Mouse (Mus musculus): ENCODE data around the gene Map2k2. TPM values are rescaled to one million over a fixed set of nuclear protein-coding genes. Genes with fewer than 3 reads are reported as not detected.
A peak's percentile ranks its signal among the peaks of the same experiment; 100 is the strongest.

Map2k2 gene
- total and polyA plus RNA-seq, 3 experiments = 67.2 to 127 (median 120) TPM

DNA sequence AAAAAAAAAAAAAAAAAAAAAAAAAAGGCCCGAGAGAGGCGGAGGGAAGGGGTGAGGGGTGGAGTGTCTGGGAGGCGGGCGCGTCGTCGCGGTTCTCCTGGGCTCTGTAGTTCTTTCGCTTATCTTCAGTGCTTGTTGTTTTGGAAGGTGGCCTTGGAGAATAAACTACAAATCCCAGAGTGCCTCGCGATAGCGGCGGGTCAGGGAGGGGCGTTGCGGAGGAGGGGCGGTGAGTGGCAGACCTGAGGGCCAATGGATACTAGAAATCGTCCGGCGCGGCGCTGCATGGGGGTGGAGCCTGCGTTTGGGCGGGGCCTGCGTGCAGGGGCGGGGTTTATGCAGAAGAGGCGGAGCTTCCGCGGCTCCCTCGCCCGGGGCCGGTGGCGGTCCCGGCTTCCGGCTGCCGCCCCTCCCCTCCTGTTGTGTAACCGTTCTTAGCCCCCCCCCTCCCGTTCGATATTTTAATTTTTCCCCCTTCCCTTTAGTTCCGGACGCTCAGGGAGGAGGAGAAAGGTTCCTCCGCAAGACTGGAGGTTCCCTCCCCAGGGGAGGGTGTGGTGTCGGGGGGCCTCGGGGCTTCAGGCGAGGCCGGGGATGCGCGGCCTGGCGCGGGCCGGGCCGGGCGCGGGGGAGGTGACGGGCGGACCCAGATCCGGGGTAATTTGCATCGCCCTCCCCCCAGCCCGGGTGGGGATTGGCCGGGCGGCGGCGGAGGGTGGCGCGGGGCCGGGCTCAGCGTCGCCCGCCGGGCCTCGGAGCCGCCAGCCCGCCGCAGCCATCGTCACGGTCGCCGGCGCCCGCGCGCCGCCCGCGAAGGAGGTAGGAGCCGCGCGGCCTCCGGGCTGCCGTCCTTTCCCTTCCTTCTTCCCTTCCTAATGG lies 31.8 kb downstream of the Map2k2 start (continued):
- TF ChIP-seq KAT2A (IDR thresholded peaks at IDR 0.05; ENCODE audit: insufficient replicate concordance, low read length) (peak; percentile 87; the same call in 1 of the 2 replicates), POLR2A (IDR thresholded peaks at IDR 0.05; ENCODE audit: low read depth, low read length) (peak; percentile 83), USF2 (conservative IDR thresholded peaks at IDR 0.05; ENCODE audit: low read depth, low read length) (no peak), RCOR1 (conservative IDR thresholded peaks at IDR 0.05; ENCODE audit: low read depth, low read length) (0 out of 2 replicates have a peak, but pooled peaks have one; percentile 23), SIN3A (IDR thresholded peaks at IDR 0.05; ENCODE audit: low read length) (peak; percentile 42; the same call in 1 of the 2 replicates)

DNA sequence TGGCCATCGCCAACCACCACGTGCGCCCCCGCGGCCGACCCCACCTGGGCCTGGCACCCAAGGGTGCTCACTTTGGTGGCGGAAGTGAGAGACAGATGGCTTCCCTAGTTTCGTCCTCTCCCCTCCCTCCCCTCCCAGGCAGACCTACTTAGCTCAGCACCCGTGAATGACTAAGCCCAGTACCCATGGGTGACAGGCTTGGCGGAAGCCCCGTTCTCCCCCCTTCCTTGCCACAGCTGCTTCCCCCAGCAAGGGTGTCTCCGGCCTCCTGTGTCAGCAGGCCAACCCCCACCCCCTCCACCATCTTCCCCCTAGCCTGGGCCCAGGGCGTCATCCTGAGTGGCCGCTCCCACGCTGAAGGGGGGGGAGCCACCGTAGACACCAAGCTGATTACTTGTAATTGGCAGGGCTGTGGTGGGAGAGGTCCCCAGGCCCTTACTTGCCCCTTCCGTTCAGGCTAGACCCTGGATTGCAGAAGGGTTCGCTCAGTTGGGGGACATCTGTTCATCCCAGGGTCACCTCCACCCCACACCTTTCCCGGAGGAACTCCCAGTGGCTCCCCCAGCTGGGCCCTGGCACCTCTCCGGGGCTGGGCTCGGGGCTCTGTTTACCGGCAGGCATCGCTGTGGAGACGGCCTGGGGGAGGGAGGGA lies 32.5 kb downstream of the Map2k2 start:
- H3K79me2 ChIP-seq (replicated peaks; ENCODE audit: control insufficient read depth, extremely low read depth, insufficient read depth, poor library complexity, severe bottlenecking) = peaks cover 54% of the 10 kb centered on the region
- peak overlapping the region; percentile 96 for H3K9ac ChIP-seq (ENCODE audit: insufficient read depth, low read depth)
- in situ Hi-C loops (cut with MboI; ENCODE audit: low pct_ligation_motif_present, low pct_unique_long_range_greater_than_20kb, low sequenced_read_pairs) (no loop called here), dilution Hi-C loops (cut with MboI; ENCODE audit: extremely low pct_ligation_motif_present, extremely low pct_unique_long_range_greater_than_20kb, low sequenced_read_pairs) (no loop called here)
- peak overlapping the region; percentile 77 for H3K4me2 ChIP-seq (ENCODE audit: insufficient read depth, low read depth, poor library complexity, severe bottlenecking)
- TF ChIP-seq USF2 (conservative IDR thresholded peaks at IDR 0.05; ENCODE audit: low read depth, low read length) (no peak), HCFC1 (IDR thresholded peaks at IDR 0.05; ENCODE audit: low read depth, low read length) (no peak), MAZ (IDR thresholded peaks at IDR 0.05; ENCODE audit: low read depth, low read length) (peak; percentile 81), TCF12 (IDR thresholded peaks at IDR 0.05; ENCODE audit: low read depth, low read length) (peak; percentile 39; the same call in 1 of the 2 replicates), ELF1 (IDR thresholded peaks at IDR 0.05; ENCODE audit: low read depth, low read length) (peak; percentile 63; the same call in 1 of the 2 replicates), E2F4 (IDR thresholded peaks at IDR 0.05; ENCODE audit: insufficient replicate concordance, low read depth, low read length) (no peak), JUND (conservative IDR thresholded peaks at IDR 0.05; ENCODE audit: low read depth, low read length) (no peak), CHD2 (IDR thresholded peaks at IDR 0.05; ENCODE audit: low read length) (peak; percentile 63; the same call in 1 of the 2 replicates), ZKSCAN1 (IDR thresholded peaks at IDR 0.05; ENCODE audit: borderline replicate concordance, low read depth, low read length) (no peak), UBTF (IDR thresholded peaks at IDR 0.05; ENCODE audit: low read depth, low read length) (no peak), MXI1 (IDR thresholded peaks at IDR 0.05; ENCODE audit: low read depth, low read length) (peak; percentile 67), BHLHE40 (IDR thresholded peaks at IDR 0.05; ENCODE audit: low read depth, low read length) (peak; percentile 30; the same call in 1 of the 2 replicates), MAX (IDR thresholded peaks at IDR 0.05; ENCODE audit: low read length) (peak; percentile 73; the same call in 1 of the 2 replicates), JUN (IDR thresholded peaks at IDR 0.05; ENCODE audit: insufficient read depth, low read depth, low read length) (no peak), NRF1 (IDR thresholded peaks at IDR 0.05; ENCODE audit: low read depth, low read length) (0 out of 2 replicates have a peak, but pooled peaks have one; percentile 21), RAD21 (IDR thresholded peaks at IDR 0.05; ENCODE audit: low read depth, low read length) (no peak), ZNF384 (IDR thresholded peaks at IDR 0.05; ENCODE audit: low read depth, low read length) (no peak), CHD1 (IDR thresholded peaks at IDR 0.05; ENCODE audit: low read depth, low read length) (no peak), IRF4 (IDR thresholded peaks at IDR 0.05; ENCODE audit: low read depth, low read length) (0 out of 2 replicates have a peak, but pooled peaks have one; percentile 35), ETS1 (conservative IDR thresholded peaks at IDR 0.05; ENCODE audit: low read depth, low read length) (peak; percentile 37; the same call in 1 of the 2 replicates), SMC3 (IDR thresholded peaks at IDR 0.05; ENCODE audit: low read depth, low read length) (no peak), POLR2AphosphoS2 (IDR thresholded peaks at IDR 0.05; ENCODE audit: low read depth, low read length) (no peak), MYC (IDR thresholded peaks at IDR 0.05; ENCODE audit: low read depth, low read length) (0 out of 2 replicates have a peak, but pooled peaks have one; percentile 8), KAT2A (IDR thresholded peaks at IDR 0.05; ENCODE audit: insufficient replicate concordance, low read length) (no peak), SIN3A (IDR thresholded peaks at IDR 0.05; ENCODE audit: low read length) (0 out of 2 replicates have a peak, but pooled peaks have one; percentile 24), PAX5 (IDR thresholded peaks at IDR 0.05; ENCODE audit: low read length) (no peak)
- H3K4me3 ChIP-seq (replicated peaks in 1 of 3; ENCODE audit: low read depth in 2 of 3, low read length in 2 of 3, poor library complexity in 1 of 3) = peak overlapping the region; percentile 77 to 90 (median 85)
- H3K27me3 ChIP-seq (replicated peaks) = no peaks in the 10 kb centered on the region
- H3K4me1 ChIP-seq (ENCODE audit: control insufficient read depth in 1 of 2, insufficient read depth in 2 of 2) = peaks cover 24 to 60% of the 10 kb centered on the region in 2 experiments
- H3K9me3 ChIP-seq (replicated peaks; ENCODE audit: low read length) = no peaks in the 10 kb centered on the region
- peak; percentile 80 for DNase-seq (ENCODE audit: extremely low read depth)
- peaks cover under 1 to 30% of the 10 kb centered on the region in 2 experiments for H3K36me3 ChIP-seq (replicated peaks in 1 of 2; ENCODE audit: control insufficient read depth in 1 of 2, insufficient read depth in 1 of 2, low read length in 1 of 2)
- H3K27ac ChIP-seq (ENCODE audit: insufficient read depth, low read depth) = peak overlapping the region; percentile 82

Measured in CH12.LX (cell line).